Mouse (Mus musculus) CD4-positive naive resting alpha-beta T cell, adult 57 days (primary cell): ENCODE measurements around the gene 1700037C18Rik. TPM values are rescaled to one million over a fixed set of nuclear protein-coding genes. Genes with fewer than 3 reads are reported as not detected.

Experiments used
- total RNA-seq: library from RNA; stranded (reverse); gene quantifications from one replicate; pipeline ENCODE4 v1.2.4, GENCODE M21; 2023

1700037C18Rik gene
- total RNA-seq, result 6.6 TPM

DNA sequence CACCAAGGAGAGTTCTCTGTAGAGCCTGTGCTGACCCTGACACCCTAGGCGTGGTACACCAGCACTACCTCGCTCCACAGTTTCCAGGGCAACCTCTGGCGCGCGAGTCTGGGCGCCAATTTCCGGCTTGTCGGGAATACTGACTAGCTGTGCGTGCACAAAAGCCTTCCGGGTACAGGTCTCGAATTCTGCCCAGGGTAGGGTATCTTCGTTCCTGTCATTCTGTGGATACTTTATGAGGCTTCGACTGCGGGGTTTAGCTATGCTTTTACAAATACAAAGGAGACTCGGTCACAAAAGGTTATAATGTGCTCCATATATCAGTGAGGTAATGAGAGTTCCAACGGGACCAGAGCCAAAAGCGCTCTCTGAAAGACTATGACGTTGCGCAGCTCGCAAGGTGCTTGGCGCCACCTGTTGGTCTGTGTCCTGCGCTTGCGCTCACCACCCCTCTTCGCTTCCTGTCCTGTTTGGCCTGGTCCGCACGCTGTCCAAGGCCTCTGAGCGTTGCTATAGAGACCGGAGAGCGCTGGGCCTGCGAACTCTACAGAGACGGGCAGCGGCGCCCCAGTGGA, at the start of gene 1700037C18Rik, which contains the start of gene Cluap1:
Gene 1700037C18Rik, minus strand, starts transcription at position 153 of the 575 bp plus-strand sequence.
Gene Cluap1, plus strand, starts transcription at position 265 of the 575 bp plus-strand sequence.

GRCm38 (mm10) chr16:3884201-3885064, 24.1 kb downstream of the 1700037C18Rik start, which contains the start of the genes Zfp597 and Gm20695:
Zfp597 (minus strand) TSS chr16:3884561.
Gm20695 (plus strand) TSS chr16:3884648.

GRCm38 (mm10) chr16:3872216-3873047, 36.1 kb downstream of the 1700037C18Rik start, which contains the start of gene Naa60:
Naa60 (plus strand) TSS chr16:3872375.

DNA sequence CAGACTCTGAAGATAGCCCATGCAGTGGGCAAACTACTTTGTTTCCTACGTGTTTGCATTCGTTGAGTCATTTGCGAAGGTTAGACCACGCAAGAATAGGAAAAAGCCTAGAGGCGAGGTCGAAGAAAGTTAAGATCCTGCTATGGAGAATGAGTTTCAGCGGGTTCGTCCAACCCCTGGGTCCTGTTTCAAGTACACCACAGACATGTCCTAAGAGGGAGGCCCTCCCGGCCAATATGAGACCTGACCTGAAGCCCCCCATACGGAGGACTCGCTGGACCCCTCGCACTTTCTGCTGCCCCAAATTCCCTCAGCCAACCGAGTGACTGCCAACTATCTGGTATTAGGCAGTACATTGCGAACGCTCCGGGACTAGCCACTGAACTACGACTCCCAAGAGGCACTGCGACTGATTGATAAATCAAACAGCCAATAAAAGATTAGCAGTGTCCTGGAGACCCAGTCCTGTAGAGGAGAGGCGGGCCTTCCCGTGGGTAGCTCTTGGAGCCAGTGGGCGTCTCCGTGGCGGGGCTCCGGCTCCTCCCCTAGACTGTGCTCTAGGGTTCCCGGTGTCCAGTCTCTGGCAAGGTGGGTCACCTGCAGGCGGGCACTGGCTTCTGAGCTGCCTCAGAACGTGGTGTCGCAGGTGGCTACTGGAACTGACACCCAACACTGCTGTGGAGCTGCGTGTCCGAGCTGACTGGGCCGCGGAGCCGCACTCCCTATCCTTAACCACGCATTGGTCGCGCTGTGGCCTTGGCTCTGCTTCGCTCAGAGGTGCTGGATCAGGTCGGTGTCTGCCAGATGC, 61.6 kb downstream of the 1700037C18Rik start, which contains the start of gene Zfp174:
Gene Zfp174, plus strand, starts transcription at position 558 of the 808 bp plus-strand sequence.

Other genes starting within 250 kb of the 1700037C18Rik start
- gene Mefv, start 190.6 kb downstream of the 1700037C18Rik start, total RNA-seq, result 0.53 TPM
- gene Zfp263, start 164.6 kb downstream of the 1700037C18Rik start, total RNA-seq, result 51.9 TPM
- not detected for gene Olfr15, start 77.8 kb downstream of the 1700037C18Rik start, total RNA-seq
- gene Zfp174, start 61.4 kb downstream of the 1700037C18Rik start, total RNA-seq, result 0.56 TPM
- 94.6 TPM for gene Naa60, start 36.3 kb downstream of the 1700037C18Rik start, total RNA-seq
- 28.4 TPM for gene Zfp597, start 24.1 kb downstream of the 1700037C18Rik start, total RNA-seq
- not detected for gene Gm20695, start 24.0 kb downstream of the 1700037C18Rik start, total RNA-seq
- gene Cluap1, start 112 bp upstream of the 1700037C18Rik start, total RNA-seq, result 27.9 TPM
- 87.3 TPM for gene Nlrc3, start 67.9 kb upstream of the 1700037C18Rik start, total RNA-seq
- 84.0 TPM for gene Slx4, start 95.1 kb upstream of the 1700037C18Rik start, total RNA-seq
- not detected for gene Dnase1, start 128.3 kb upstream of the 1700037C18Rik start, total RNA-seq
- 74.0 TPM for gene Trap1, start 169.1 kb upstream of the 1700037C18Rik start, total RNA-seq